Mouse (Mus musculus) ES-E14 (cell line): ENCODE results near the gene Mxd3. TPM values are rescaled to one million over a fixed set of nuclear protein-coding genes. Genes with fewer than 3 reads are reported as not detected.

Experiments
- DNase-seq: peaks from one replicate; pipeline ENCODE4 v3.0.0-alpha.2; 2013; ENCODE audit warnings: low read depth, low spot score
- H3K27ac ChIP-seq: 2 replicates; pipeline ENCODE4 v1.5.1; 2012; ENCODE audit warnings: low read depth, mild to moderate bottlenecking, low read length, moderate library complexity, mixed read lengths; ENCODE audit not compliant: poor library complexity, insufficient read depth, severe bottlenecking
- H3K36me3 ChIP-seq: 2 replicates; pipeline ENCODE4 v1.6.1; 2012; ENCODE audit warnings: mild to moderate bottlenecking, low read length, moderate library complexity, mixed read lengths; ENCODE audit not compliant: control insufficient read depth, poor library complexity, insufficient read depth, severe bottlenecking
- H3K4me1 ChIP-seq, 2 experiments: fragments of 150-350 bp in 1 of 2; sonication (generic) in 1 of 2; 2 replicates each; pipeline ENCODE4 v1.6.1; 2012; ENCODE audit warnings: low read length in 2 of 2, mild to moderate bottlenecking in 1 of 2, mixed read lengths in 1 of 2; ENCODE audit not compliant: control insufficient read depth in 2 of 2, insufficient read depth in 2 of 2, poor library complexity in 1 of 2
- H3K4me3 ChIP-seq, 2 experiments: fragments of 150-350 bp in 1 of 2; sonication (generic) in 1 of 2; 2 replicates each; pipeline ENCODE4 v1.5.1; 2012; ENCODE audit warnings: low read length in 2 of 2, low read depth in 1 of 2, mild to moderate bottlenecking in 1 of 2, mixed read lengths in 1 of 2; ENCODE audit not compliant: insufficient read depth in 1 of 2, poor library complexity in 1 of 2, severe bottlenecking in 1 of 2
- H3K9ac ChIP-seq: 2 replicates; pipeline ENCODE4 v1.6.1; 2012; ENCODE audit warnings: low read depth, mild to moderate bottlenecking, low read length, mixed read lengths; ENCODE audit not compliant: poor library complexity, insufficient read depth, severe bottlenecking
- H3K9me3 ChIP-seq: fragments of 150-350 bp; sonication (generic); 2 replicates; pipeline ENCODE4 v1.6.1; 2012; ENCODE audit warnings: low read depth, mild to moderate bottlenecking, low read length; ENCODE audit not compliant: control insufficient read depth, insufficient read depth
- CHD2 ChIP-seq: IDR thresholded peaks from 2 replicates; pipeline ENCODE4 v1.6.1; 2014; ENCODE audit warnings: mild to moderate bottlenecking, low read depth, low read length, inconsistent platforms
- HCFC1 ChIP-seq: IDR thresholded peaks from 2 replicates; pipeline ENCODE4 v1.6.1; 2012; ENCODE audit warnings: low read length, inconsistent platforms, borderline replicate concordance; ENCODE audit not compliant: insufficient read depth
- MAFK ChIP-seq: IDR thresholded peaks from 2 replicates; pipeline ENCODE4 v1.6.1; 2014; ENCODE audit warnings: mild to moderate bottlenecking, low read depth, low read length, inconsistent platforms; ENCODE audit not compliant: insufficient read depth
- ZC3H11A ChIP-seq: IDR thresholded peaks from 2 replicates; pipeline ENCODE4 v1.6.1; 2012; ENCODE audit warnings: low read depth, mild to moderate bottlenecking, inconsistent platforms, low read length, borderline replicate concordance
- ZNF384 ChIP-seq: IDR thresholded peaks from 2 replicates; pipeline ENCODE4 v1.6.1; 2012; ENCODE audit warnings: low read depth, low read length, inconsistent platforms
- in situ Hi-C, 2 experiments: fragments of 600-800 bp; cut with MboI; formaldehyde crosslinking; loops; one replicate each; pipeline ENCODE4 v1.15.1; 2025; ENCODE audit warnings: low sequenced_read_pairs in 2 of 2, inconsistent platforms in 1 of 2; ENCODE audit not compliant: unreplicated experiment in 2 of 2
- total RNA-seq: library from RNA; depleted of rRNA; stranded (reverse); fragments of 300-350 nt; gene quantifications from 2 replicates; pipeline ENCODE4 v1.2.3, GENCODE M21; 2012; rRNA removed

Gene Mxd3
- 12.5 and 19.8 TPM in 2 replicates for total RNA-seq

DNA sequence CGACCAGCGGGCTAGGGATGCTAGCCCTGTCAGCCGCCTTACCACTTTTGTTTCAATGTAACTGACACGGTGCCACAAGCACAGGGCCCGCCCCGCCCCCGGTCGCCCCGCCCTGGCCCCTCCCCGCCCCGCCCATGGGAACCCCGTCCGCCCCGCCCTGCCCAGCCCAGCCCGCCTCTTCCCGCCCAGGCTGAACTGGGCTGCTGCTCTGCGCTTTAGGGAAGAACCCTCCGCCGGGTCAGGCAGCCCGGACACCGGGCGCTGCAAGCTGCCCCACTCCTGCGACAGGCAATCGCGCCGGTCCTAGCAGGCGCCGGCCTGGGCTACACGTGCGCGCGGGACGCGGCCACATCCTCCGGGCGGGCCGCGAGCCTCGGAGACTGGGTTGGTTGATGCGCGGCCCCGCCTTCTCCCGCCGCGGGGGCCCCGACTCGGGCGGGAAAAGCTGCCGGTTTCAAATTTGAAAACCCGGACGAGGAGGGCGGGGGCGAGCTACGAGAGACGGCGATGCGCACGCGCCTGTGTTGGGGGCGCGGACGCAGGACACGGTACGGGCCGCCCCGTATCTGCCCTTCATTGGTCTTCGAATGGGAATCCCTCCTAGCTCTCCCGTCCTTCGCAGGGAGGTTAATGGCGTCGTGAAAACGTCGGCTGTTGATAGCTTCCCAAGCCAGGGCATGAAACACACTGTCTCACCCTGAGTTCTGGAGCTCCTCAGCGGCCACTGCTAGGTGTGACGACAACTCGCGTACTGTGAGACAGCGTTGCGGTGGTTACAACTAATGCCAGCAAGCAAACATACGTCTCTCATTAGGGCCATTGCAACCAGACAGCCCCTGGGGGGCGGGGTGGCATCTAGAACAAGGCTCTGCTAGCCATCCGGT is at the start of gene Mxd3:
Gene Mxd3, minus strand, starts transcription at position 141 of the 884 bp plus-strand sequence.
- no peaks in the 10 kb centered on the region for H3K9me3 ChIP-seq
- in situ Hi-C loops, result no loop called here
- peak within 1 kb of the TSS; percentile 93 for H3K9ac ChIP-seq
- peaks cover 0 to 28% of the 10 kb centered on the region in 2 experiments; a peak in 3 of 4 replicates for H3K4me1 ChIP-seq
- peak; percentile 67 for DNase-seq
- H3K36me3 ChIP-seq, result peaks cover 6% of the 10 kb centered on the region; the same call in 1 of the 2 replicates
- TF ChIP-seq CHD2 (no peak), ZNF384 (no peak), HCFC1 (no peak), ZC3H11A (no peak), MAFK (no peak)
- peak within 1 kb of the TSS; percentile 90 for H3K27ac ChIP-seq
- peak within 1 kb of the TSS; percentile 86 to 93 for H3K4me3 ChIP-seq

DNA sequence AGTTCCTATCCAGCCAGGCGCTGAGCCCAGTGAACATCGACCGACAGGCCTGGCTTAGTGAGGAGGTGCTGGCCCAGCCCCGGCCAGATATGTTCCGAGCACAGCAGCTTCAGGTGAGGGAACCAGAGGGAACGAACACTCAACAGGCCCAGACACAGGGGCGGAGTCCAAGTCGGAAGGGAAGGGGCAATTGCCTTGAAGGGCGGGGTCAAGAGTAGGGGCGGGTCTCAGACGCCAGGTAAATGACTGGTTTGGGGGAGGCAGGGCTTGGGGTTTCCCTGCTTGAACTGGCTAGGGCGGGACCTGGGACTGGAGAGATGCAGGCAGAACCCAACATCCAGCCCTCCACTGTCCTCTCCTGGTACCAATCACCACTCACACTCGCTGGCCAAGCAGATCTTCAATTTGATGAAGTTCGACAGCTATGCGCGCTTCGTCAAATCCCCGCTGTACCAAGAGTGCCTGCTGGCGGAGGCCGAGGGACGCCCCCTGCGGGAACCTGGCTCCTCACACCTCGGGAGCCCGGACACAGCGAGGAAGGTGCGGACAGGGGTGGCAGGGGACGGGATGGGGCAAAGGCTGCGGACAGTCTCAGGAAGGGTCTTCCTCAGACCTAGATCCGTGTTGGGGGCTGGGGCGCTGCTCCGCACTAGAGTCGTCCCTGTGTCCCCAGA is 49.4 kb upstream of the Mxd3 start:
- in situ Hi-C loops, result no loop called here
- Histone ChIP-seq H3K4me1 (peaks cover 0 to 13% of the 10 kb centered on the region in 2 experiments; a peak in 2 of 4 replicates), H3K4me3 (peak overlapping the region; percentile 57 to 62), H3K36me3 (no peaks in the 10 kb centered on the region), H3K9ac (peak overlapping the region; percentile 23; the same call in 1 of the 2 replicates), H3K9me3 (no peaks in the 10 kb centered on the region), H3K27ac (no peak overlapping the region)
- DNase-seq, result peak; percentile 81
- no peak for TF ChIP-seq CHD2
- no peak for TF ChIP-seq ZC3H11A
- TF ChIP-seq ZNF384, result no peak
- no peak for TF ChIP-seq HCFC1
- no peak for TF ChIP-seq MAFK

DNA sequence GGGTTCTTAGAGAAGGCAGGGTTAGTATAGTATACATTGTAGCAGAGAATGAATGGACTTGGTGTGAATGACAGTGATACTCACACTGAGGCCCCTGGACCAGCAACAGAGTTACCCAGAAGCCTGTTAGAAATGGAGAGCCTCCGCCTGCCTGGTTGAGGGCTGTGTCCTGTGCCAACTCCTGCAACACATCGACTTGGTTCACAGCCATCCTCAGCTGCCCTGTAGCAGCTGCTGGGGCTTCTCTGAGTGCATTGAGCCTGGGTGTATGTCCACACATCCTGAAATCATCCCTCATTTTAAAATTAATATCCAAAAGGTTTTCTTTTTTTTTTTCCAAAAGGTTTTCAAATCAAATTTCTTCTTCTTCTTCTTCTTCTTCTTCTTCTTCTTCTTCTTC is 46.3 kb upstream of the Mxd3 start:
- H3K9me3 ChIP-seq, result no peaks in the 10 kb centered on the region
- DNase-seq, result no peak
- H3K27ac ChIP-seq, result no peak overlapping the region
- TF ChIP-seq ZNF384 (no peak), HCFC1 (no peak), ZC3H11A (no peak), MAFK (no peak), CHD2 (no peak)
- H3K9ac ChIP-seq, result no peak overlapping the region
- no peaks in the 10 kb centered on the region for H3K36me3 ChIP-seq
- H3K4me1 ChIP-seq, result peaks cover 0 to 5% of the 10 kb centered on the region in 2 experiments; a peak in 1 of 4 replicates
- in situ Hi-C loops, result no loop called here
- no peak overlapping the region for H3K4me3 ChIP-seq

DNA sequence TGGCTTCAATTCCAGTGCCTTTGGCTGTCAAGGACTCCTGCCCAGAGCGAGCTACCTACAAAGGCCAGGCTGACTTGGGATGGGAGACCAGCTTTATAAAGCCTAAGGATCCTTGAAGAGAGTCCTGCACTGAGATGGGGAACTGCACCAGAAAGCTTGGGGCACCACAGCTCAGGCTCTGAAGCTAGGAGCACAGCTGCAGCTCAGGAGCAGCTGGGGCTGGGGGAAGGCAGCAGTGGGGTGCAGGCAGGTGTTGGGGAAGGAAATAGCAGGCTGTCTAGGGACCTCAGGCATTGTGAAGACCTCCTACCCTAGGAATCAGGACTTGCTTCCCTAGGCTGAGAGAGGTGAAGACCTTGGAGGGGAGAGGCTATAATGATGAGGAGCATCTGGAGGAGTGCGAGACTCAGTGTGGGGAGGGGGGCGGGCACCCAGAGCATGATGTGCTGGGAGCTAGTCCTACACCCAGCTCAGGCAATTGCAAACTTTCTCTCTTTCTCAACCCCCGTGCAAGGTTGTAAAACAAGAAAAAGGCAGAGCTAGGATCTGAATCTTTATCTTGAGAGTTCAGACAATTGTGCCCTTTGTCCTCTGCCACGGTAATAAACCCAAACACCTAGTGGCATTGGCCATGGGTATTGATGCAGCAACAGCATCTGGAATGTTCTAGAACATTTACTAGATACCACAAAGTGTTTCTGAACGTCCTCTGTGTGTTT is 44.7 kb upstream of the Mxd3 start:
- no peaks in the 10 kb centered on the region for H3K9me3 ChIP-seq
- in situ Hi-C loops, result no loop called here

More for the DNA sequence above, 44.7 kb upstream of the Mxd3 start:
- no peak overlapping the region for H3K9ac ChIP-seq
- no peaks in the 10 kb centered on the region for H3K36me3 ChIP-seq
- peaks cover 0 to 7% of the 10 kb centered on the region in 2 experiments; a peak in 1 of 4 replicates for H3K4me1 ChIP-seq
- TF ChIP-seq HCFC1 (no peak), ZNF384 (no peak), CHD2 (no peak), MAFK (no peak), ZC3H11A (no peak)
- no peak overlapping the region for H3K27ac ChIP-seq
- H3K4me3 ChIP-seq, result no peak overlapping the region
- DNase-seq, result no peak
